Mouse (Mus musculus) kidney, embryonic 14.5 days (tissue): ENCODE measurements around the gene Fbxl17. TPM values are rescaled to one million over a fixed set of nuclear protein-coding genes. Genes with fewer than 3 reads are reported as not detected.

Source experiments
- ATAC-seq: fragments of 200-750 bp; cut with Nextera tagmentation; 2 replicates; pipeline ENCODE4 v1.8.0; 2017; ENCODE audit warnings: moderate number of reproducible peaks, mild to moderate bottlenecking, moderate TSS enrichment, moderate library complexity; ENCODE audit not compliant: low FRiP score, low TSS enrichment
- H3K27ac ChIP-seq: fragments of 300-500 bp; sonication (generic); 2 replicates; pipeline ENCODE4 v1.5.1; 2014; ENCODE audit warnings: low read depth, mild to moderate bottlenecking, low read length, moderate library complexity, mixed read lengths
- H3K27me3 ChIP-seq: fragments of 300-500 bp; sonication (generic); 2 replicates; pipeline ENCODE4 v1.6.1; 2014; ENCODE audit warnings: mild to moderate bottlenecking, low read length; ENCODE audit not compliant: control insufficient read depth, insufficient read depth
- H3K36me3 ChIP-seq: fragments of 300-500 bp; sonication (generic); 2 replicates; pipeline ENCODE4 v1.6.1; 2014; ENCODE audit warnings: low read length, mixed read lengths; ENCODE audit not compliant: control insufficient read depth, insufficient read depth
- H3K4me1 ChIP-seq: fragments of 300-500 bp; sonication (generic); 2 replicates; pipeline ENCODE4 v1.6.1; 2014; ENCODE audit warnings: low read length, mixed read lengths; ENCODE audit not compliant: control insufficient read depth, insufficient read depth
- H3K4me2 ChIP-seq: fragments of 300-500 bp; sonication (generic); replicated peaks from 2 replicates; pipeline ENCODE4 v1.6.1; 2014; ENCODE audit warnings: low read depth, mild to moderate bottlenecking, low read length
- H3K4me3 ChIP-seq: fragments of 300-500 bp; sonication (generic); 2 replicates; pipeline ENCODE4 v1.5.1; 2014; ENCODE audit warnings: mild to moderate bottlenecking, low read length
- H3K9ac ChIP-seq: fragments of 300-500 bp; sonication (generic); 2 replicates; pipeline ENCODE4 v1.6.1; 2014; ENCODE audit warnings: low read depth, mild to moderate bottlenecking, low read length, moderate library complexity
- H3K9me3 ChIP-seq: fragments of 300-500 bp; sonication (generic); 2 replicates; pipeline ENCODE4 v1.6.1; 2016; ENCODE audit warnings: low read length; ENCODE audit not compliant: control insufficient read depth
- WGBS: fragments of 180-500 bp; shearing (Covaris S2); extraction: QIAGEN DNeasy Blood & Tissue Kit; methylation state at CpG from one replicate; pipeline ENCODE4 v1.1.7; 2014; 5-methylcytosine and 5-hydroxymethylcytosine counted together
- polyA plus RNA-seq: library from polyadenylated mRNA; unstranded; fragments of >200 nt; fragmentation: Nextera tagmentation; extraction: Ambion mirVana; gene quantifications from 2 replicates; pipeline ENCODE4 v1.2.1, GENCODE M21; 2014

Fbxl17 gene
- polyA plus RNA-seq, 1 experiment from 2014 or later, result 8.8 TPM

DNA sequence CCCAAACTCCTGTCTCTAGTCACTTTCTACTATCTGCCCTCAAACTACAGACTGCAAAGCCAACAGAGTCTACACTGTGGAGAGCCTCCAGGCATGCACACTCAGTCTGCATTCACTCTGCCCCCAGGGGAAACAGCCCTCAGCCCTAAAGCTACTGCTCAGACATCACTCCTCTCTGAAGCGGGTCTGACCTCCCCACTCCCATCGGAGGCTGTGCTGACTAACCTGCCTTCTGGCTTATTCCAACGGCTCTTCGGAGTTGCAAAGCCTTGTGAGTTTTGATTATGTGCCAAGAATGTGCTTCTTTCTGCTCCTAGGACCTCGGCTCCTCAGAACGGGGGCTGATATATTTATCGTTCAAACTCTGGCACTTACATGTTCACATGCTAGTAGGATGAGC, 182.3 kb downstream of the Fbxl17 start:
- no peak; the same call in 1 of the 2 replicates for ATAC-seq
- H3K4me3 ChIP-seq, result no peak overlapping the region
- WGBS, result 62% methylated on average over 7 of the region's 7 CpGs
- no peak overlapping the region for H3K27ac ChIP-seq
- peaks cover 6% of the 10 kb centered on the region; the same call in 1 of the 2 replicates for H3K9me3 ChIP-seq
- H3K27me3 ChIP-seq, result no peaks in the 10 kb centered on the region
- no peak overlapping the region for H3K9ac ChIP-seq
- no peaks in the 10 kb centered on the region for H3K36me3 ChIP-seq
- no peak overlapping the region for H3K4me2 ChIP-seq
- H3K4me1 ChIP-seq, result peaks cover 8% of the 10 kb centered on the region; the same call in 1 of the 2 replicates

- ATAC-seq, result no peak
- no peaks in the 10 kb centered on the region for H3K27me3 ChIP-seq
- H3K36me3 ChIP-seq, result no peaks in the 10 kb centered on the region
- 84% methylated on average over 12 of the region's 12 CpGs for WGBS
- no peak overlapping the region for H3K4me3 ChIP-seq
- peaks cover 6% of the 10 kb centered on the region; the same call in 1 of the 2 replicates for H3K9me3 ChIP-seq
- no peak overlapping the region for H3K4me2 ChIP-seq
- H3K9ac ChIP-seq, result no peak overlapping the region
- H3K4me1 ChIP-seq, result peaks cover 8% of the 10 kb centered on the region; the same call in 1 of the 2 replicates
- no peak overlapping the region for H3K27ac ChIP-seq
Measured at GRCm38 (mm10) chr17:63315646-63316480, 184.0 kb downstream of the Fbxl17 start.

DNA sequence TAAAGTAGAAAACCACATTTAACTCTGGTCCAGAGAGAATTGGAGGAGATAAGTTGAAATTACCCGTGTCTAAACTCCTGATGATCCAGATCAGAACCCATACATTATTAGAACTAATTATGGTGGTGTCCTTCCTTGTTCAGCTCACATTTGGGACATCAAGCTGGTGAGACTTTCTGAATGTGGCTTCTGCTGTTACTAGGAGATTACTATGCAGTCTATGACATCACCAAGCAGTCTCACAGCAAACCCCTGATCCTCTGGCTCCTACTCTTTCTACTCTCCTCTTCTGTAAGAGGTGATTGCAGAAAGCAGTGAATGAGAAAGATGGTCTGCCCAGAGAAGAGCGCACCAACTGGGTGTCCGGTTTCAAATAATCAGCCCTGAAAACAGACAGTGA, 187.0 kb downstream of the Fbxl17 start:
- peaks cover 5% of the 10 kb centered on the region; the same call in 1 of the 2 replicates for H3K4me1 ChIP-seq
- H3K27me3 ChIP-seq, result no peaks in the 10 kb centered on the region
- 94% methylated on average over 3 of the region's 3 CpGs for WGBS
- no peak overlapping the region for H3K4me2 ChIP-seq
- no peak overlapping the region for H3K27ac ChIP-seq
- no peak for ATAC-seq
- no peaks in the 10 kb centered on the region for H3K36me3 ChIP-seq
- no peak overlapping the region for H3K4me3 ChIP-seq
- H3K9ac ChIP-seq, result no peak overlapping the region
- H3K9me3 ChIP-seq, result peaks cover 6% of the 10 kb centered on the region; the same call in 1 of the 2 replicates

GRCm38 (mm10) chr17:63312330-63312729, 187.5 kb downstream of the Fbxl17 start:
- WGBS, result 86% methylated on average over 10 of the region's 10 CpGs
- 0 out of 2 replicates have a peak, but pooled peaks have one; percentile 36 for ATAC-seq
- H3K9ac ChIP-seq, result no peak overlapping the region
- H3K27me3 ChIP-seq, result no peaks in the 10 kb centered on the region
- H3K4me1 ChIP-seq, result peaks cover 2% of the 10 kb centered on the region; the same call in 1 of the 2 replicates
- peaks cover 6% of the 10 kb centered on the region; the same call in 1 of the 2 replicates for H3K9me3 ChIP-seq
- no peak overlapping the region for H3K4me3 ChIP-seq
- H3K36me3 ChIP-seq, result no peaks in the 10 kb centered on the region
- no peak overlapping the region for H3K4me2 ChIP-seq
- H3K27ac ChIP-seq, result no peak overlapping the region

DNA sequence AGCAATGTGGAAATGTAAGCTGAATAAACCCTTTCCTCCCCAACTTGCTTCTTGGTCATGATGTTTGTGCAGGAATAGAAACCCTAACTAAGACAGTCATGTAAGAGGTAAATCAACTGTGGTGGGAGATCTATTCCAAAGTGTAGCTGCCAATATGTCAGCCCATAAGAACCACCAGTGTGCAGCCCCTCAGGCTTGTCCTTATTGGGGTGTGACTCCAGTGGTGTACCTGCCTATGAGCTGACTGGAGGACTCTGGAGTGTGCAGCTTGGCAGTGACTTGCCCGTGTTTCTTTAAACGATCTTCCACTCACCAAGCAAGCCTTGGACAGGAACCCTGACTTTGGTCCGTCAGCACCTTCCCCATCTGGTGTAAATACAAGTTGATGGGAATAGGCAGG, 188.2 kb downstream of the Fbxl17 start:
- no peak overlapping the region for H3K27ac ChIP-seq
- 56% methylated on average over 3 of the region's 3 CpGs for WGBS
- no peak overlapping the region for H3K4me2 ChIP-seq
- H3K4me3 ChIP-seq, result no peak overlapping the region
- H3K9me3 ChIP-seq, result peaks cover 6% of the 10 kb centered on the region; the same call in 1 of the 2 replicates
- H3K9ac ChIP-seq, result no peak overlapping the region
- ATAC-seq, result peak; percentile 68
- H3K4me1 ChIP-seq, result no peaks in the 10 kb centered on the region
- no peaks in the 10 kb centered on the region for H3K27me3 ChIP-seq
- no peaks in the 10 kb centered on the region for H3K36me3 ChIP-seq

- 62% methylated on average over 3 of the region's 3 CpGs for WGBS
- no peaks in the 10 kb centered on the region for H3K4me1 ChIP-seq
- no peak for ATAC-seq
Measured at GRCm38 (mm10) chr17:63310021-63310420, 189.8 kb downstream of the Fbxl17 start.

GRCm38 (mm10) chr17:63303862-63304261, 196.0 kb downstream of the Fbxl17 start:
- H3K9me3 ChIP-seq, result no peaks in the 10 kb centered on the region
- H3K4me3 ChIP-seq, result no peak overlapping the region
- H3K27me3 ChIP-seq, result no peaks in the 10 kb centered on the region
- H3K4me2 ChIP-seq, result no peak overlapping the region
- H3K27ac ChIP-seq, result no peak overlapping the region
- no peak for ATAC-seq
- H3K9ac ChIP-seq, result no peak overlapping the region
- 46% methylated on average over 4 of the region's 4 CpGs for WGBS
- no peaks in the 10 kb centered on the region for H3K4me1 ChIP-seq
- H3K36me3 ChIP-seq, result no peaks in the 10 kb centered on the region

More at GRCm38 (mm10) chr17:63310021-63310420, 189.8 kb downstream of the Fbxl17 start:
- no peak overlapping the region for H3K9ac ChIP-seq
- no peak overlapping the region for H3K4me2 ChIP-seq
- H3K4me3 ChIP-seq, result no peak overlapping the region
- H3K9me3 ChIP-seq, result peaks cover 6% of the 10 kb centered on the region; the same call in 1 of the 2 replicates
- H3K27me3 ChIP-seq, result no peaks in the 10 kb centered on the region
- no peak overlapping the region for H3K27ac ChIP-seq
- H3K36me3 ChIP-seq, result no peaks in the 10 kb centered on the region

GRCm38 (mm10) chr17:63301822-63302393, 197.9 kb downstream of the Fbxl17 start:
- WGBS, result 78% methylated on average over 12 of the region's 12 CpGs
- no peak for ATAC-seq
- no peak overlapping the region for H3K4me2 ChIP-seq
- no peak overlapping the region for H3K4me3 ChIP-seq
- H3K27me3 ChIP-seq, result no peaks in the 10 kb centered on the region
- H3K36me3 ChIP-seq, result no peaks in the 10 kb centered on the region
- no peak overlapping the region for H3K27ac ChIP-seq
- no peaks in the 10 kb centered on the region for H3K9me3 ChIP-seq
- no peak overlapping the region for H3K9ac ChIP-seq
- no peaks in the 10 kb centered on the region for H3K4me1 ChIP-seq

DNA sequence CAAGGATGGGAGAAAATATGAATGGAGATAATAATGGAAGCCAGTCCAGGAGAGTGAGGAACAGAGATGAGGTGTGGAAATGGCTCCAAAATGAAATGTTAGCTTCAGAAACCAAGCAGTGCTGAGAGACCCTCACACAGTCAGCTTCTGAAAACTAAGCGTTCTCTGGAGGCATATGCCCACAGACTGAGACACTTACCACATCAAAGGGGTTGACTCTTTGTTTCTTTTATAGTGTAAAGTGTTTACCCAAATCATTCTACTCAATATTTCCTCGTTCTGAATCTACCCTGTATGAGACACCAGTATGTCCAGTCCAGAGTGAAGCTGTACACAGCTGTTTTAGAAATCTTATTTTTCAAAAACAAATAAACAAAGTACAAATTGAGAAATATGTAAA, 204.3 kb downstream of the Fbxl17 start:
- Histone ChIP-seq H3K9me3 (no peaks in the 10 kb centered on the region), H3K4me1 (no peaks in the 10 kb centered on the region), H3K4me2 (no peak overlapping the region), H3K9ac (no peak overlapping the region), H3K36me3 (no peaks in the 10 kb centered on the region), H3K4me3 (no peak overlapping the region), H3K27me3 (no peaks in the 10 kb centered on the region), H3K27ac (no peak overlapping the region)
- 50% methylated on average over 2 of the region's 2 CpGs for WGBS
- no peak for ATAC-seq
